Mouse (Mus musculus) lung, adult 2 months (tissue): ENCODE measurements around the gene Dync2h1.

Experiments used
- CTCF ChIP-seq: fragments of 200-500 bp; IDR thresholded peaks from 2 replicates; pipeline ENCODE4 v1.5.1; 2011; ENCODE audit warnings: mild to moderate bottlenecking, low read length, control low read depth; ENCODE audit not compliant: insufficient read depth
- POLR2A ChIP-seq: fragments of 200-500 bp; IDR thresholded peaks from 2 replicates; pipeline ENCODE4 v1.6.1; 2011; ENCODE audit warnings: low read depth, mild to moderate bottlenecking, control low read depth, low read length, borderline replicate concordance; ENCODE audit errors: extremely low read depth

- TF ChIP-seq CTCF: no peak
- no peak for TF ChIP-seq POLR2A
Observed at GRCm38 (mm10) chr9:6891331-6891730, 292.9 kb downstream of the Dync2h1 start.
